Mouse (Mus musculus) liver, postnatal 0 days (tissue): ENCODE measurements at regions not wholly inside any gene's neighbourhood (a gene's known extent, or its start where the extent isn't known, plus 50 kb on each side); places are given as distances from the start of the nearest gene placed in this dataset.

Experiments
- CTCF ChIP-seq: sonication (generic); IDR thresholded peaks from 2 replicates; pipeline ENCODE4 v1.5.1; 2016; ENCODE audit warnings: antibody characterized with exemption, low read depth
- EP300 ChIP-seq: IDR thresholded peaks from 2 replicates; pipeline ENCODE4 v1.6.1; 2016; ENCODE audit warnings: antibody characterized with exemption, low read depth, mild to moderate bottlenecking

DNA sequence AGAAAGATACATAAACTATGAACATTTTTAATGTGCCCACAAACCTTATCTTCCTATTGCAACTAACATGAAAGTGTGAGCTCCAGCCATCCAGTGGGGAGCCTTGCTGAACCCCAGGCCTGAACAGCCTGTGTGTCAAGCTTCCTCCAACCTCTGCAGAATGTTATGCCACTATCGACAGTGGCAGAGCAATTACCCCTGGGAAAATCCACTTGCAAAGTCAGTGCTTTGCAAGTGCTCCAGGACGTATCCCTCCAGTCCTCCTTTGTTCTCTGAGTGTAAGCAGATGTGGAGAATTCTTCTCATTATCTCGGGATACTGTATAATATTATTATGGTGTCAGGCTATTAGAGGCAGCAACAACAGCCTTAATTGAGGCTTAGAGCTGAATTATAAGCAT, 159.9 kb upstream of the Gdnf start:
- TF ChIP-seq CTCF (no peak), EP300 (no peak)
